Mouse (Mus musculus) small intestine, adult 2 months (tissue): ENCODE measurements at regions not wholly inside any gene's neighbourhood (a gene's known extent, or its start where the extent isn't known, plus 50 kb on each side); places are given as distances from the start of the nearest gene placed in this dataset.

ENCODE experiments used
- H3K27ac ChIP-seq: fragments of 200-500 bp; 2 replicates; pipeline ENCODE4 v1.5.1; 2012; ENCODE audit warnings: low read depth, low read length, control low read depth, inconsistent platforms; ENCODE audit not compliant: insufficient read depth
- H3K27me3 ChIP-seq: fragments of 200-500 bp; 2 replicates; pipeline ENCODE4 v1.6.1; 2012; ENCODE audit warnings: mild to moderate bottlenecking, moderate library complexity, low read length, inconsistent platforms; ENCODE audit not compliant: control insufficient read depth, insufficient read depth
- H3K36me3 ChIP-seq: fragments of 200-500 bp; 2 replicates; pipeline ENCODE4 v1.6.1; 2012; ENCODE audit warnings: mild to moderate bottlenecking, low read length, control low read depth, inconsistent platforms; ENCODE audit not compliant: control insufficient read depth, insufficient read depth
- H3K4me1 ChIP-seq: fragments of 200-500 bp; 2 replicates; pipeline ENCODE4 v1.6.1; 2012; ENCODE audit warnings: low read length, inconsistent platforms, mixed read lengths; ENCODE audit not compliant: control insufficient read depth, insufficient read depth, insufficient read length
- H3K4me3 ChIP-seq: fragments of 200-500 bp; 2 replicates; pipeline ENCODE4 v1.5.1; 2012; ENCODE audit warnings: low read depth, mild to moderate bottlenecking, control low read depth, inconsistent platforms, low read length, moderate library complexity
- CTCF ChIP-seq: fragments of 200-500 bp; IDR thresholded peaks from 2 replicates; pipeline ENCODE4 v1.5.1; 2012; ENCODE audit warnings: low read depth, mild to moderate bottlenecking, control low read depth, inconsistent platforms, low read length, moderate library complexity, mixed read lengths; ENCODE audit not compliant: insufficient replicate concordance, insufficient read length; ENCODE audit errors: extremely low read depth
- POLR2A ChIP-seq: fragments of 200-500 bp; IDR thresholded peaks from 2 replicates; pipeline ENCODE4 v1.6.1; 2012; ENCODE audit warnings: low read depth, mild to moderate bottlenecking, control low read depth, inconsistent platforms, low read length, moderate library complexity
- whole genome bisulfite sequencing: fragments of 180-500 bp; shearing (Covaris S2); methylation state at CpG from one replicate; pipeline ENCODE4 v1.1.7; 2018; 5-methylcytosine and 5-hydroxymethylcytosine counted together

DNA sequence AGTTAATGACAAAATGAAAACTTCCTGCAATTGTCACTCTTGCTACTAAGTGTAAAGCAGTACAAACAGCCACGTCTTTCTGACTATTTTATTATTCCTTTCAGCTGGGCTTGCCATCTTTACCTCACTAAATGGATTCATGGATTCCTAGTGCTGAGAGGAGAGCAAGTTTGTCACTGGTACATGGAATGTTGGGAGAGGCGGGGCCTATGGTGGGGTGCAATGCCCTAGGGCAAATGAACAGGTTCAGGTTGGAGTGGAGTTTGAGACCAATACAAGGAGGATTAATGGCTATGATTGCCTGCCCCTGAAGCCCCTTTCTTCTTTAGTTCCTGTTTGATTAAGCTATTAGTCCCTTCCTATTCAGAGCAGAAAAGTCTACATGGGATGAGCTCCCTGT is 232.9 kb upstream of the Lyplal1 start:
- Histone ChIP-seq H3K27me3 (no peaks in the 10 kb centered on the region), H3K27ac (no peak overlapping the region), H3K36me3 (no peaks in the 10 kb centered on the region), H3K4me1 (no peaks in the 10 kb centered on the region), H3K4me3 (no peak overlapping the region)
- 76% methylated on average over 2 of the region's 2 CpGs for WGBS
- TF ChIP-seq CTCF = no peak
- TF ChIP-seq POLR2A = no peak

GRCm38 (mm10) chr1:186347413-186348147 is 230.5 kb upstream of the Lyplal1 start:
- H3K36me3 ChIP-seq = no peaks in the 10 kb centered on the region
- TF ChIP-seq POLR2A (no peak), CTCF (no peak)
- H3K4me3 ChIP-seq = no peak overlapping the region
- WGBS = 71% methylated on average over 14 of the region's 14 CpGs
- no peaks in the 10 kb centered on the region for H3K4me1 ChIP-seq
- H3K27me3 ChIP-seq = no peaks in the 10 kb centered on the region
- no peak overlapping the region for H3K27ac ChIP-seq

GRCm38 (mm10) chr1:186345449-186345848 is 228.3 kb upstream of the Lyplal1 start:
- no peaks in the 10 kb centered on the region for H3K27me3 ChIP-seq
- no peaks in the 10 kb centered on the region for H3K4me1 ChIP-seq
- TF ChIP-seq POLR2A = no peak
- TF ChIP-seq CTCF = no peak
- no peaks in the 10 kb centered on the region for H3K36me3 ChIP-seq
- WGBS = 84% methylated on average over 6 of the region's 6 CpGs
- no peak overlapping the region for H3K4me3 ChIP-seq
- H3K27ac ChIP-seq = no peak overlapping the region

DNA sequence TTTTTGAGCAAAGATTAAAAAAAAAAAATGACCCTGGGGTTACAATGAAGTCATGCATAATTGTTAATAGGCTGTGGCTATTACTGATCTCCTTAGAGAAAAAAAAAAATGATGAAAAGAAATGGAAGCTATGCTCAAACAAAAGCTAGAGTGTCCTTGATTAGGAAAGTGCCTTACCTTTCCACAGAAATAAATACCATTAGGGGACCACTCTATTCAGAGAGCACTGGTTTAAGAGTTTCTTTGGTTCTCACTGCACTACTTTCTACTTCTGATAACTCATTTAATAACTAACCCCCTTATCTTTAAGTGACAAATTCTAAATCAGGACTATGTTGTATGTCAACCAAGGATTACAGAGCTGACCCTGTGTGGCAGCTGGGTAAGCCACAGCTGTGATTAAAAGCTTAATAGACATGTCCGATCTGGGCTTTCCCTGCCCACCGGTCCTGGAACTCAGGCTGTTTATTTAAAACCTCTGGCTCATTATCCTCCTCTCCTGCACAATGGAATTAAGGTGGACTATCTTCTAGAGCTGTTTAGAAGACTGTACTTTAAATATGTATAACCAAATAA is 225.9 kb upstream of the Lyplal1 start:
- no peaks in the 10 kb centered on the region for H3K36me3 ChIP-seq
- H3K4me1 ChIP-seq = no peaks in the 10 kb centered on the region
- no peak overlapping the region for H3K4me3 ChIP-seq
- H3K27me3 ChIP-seq = no peaks in the 10 kb centered on the region
- H3K27ac ChIP-seq = no peak overlapping the region
- TF ChIP-seq CTCF = no peak
- TF ChIP-seq POLR2A = no peak
- 21% methylated on average over 2 of the region's 2 CpGs for WGBS

DNA sequence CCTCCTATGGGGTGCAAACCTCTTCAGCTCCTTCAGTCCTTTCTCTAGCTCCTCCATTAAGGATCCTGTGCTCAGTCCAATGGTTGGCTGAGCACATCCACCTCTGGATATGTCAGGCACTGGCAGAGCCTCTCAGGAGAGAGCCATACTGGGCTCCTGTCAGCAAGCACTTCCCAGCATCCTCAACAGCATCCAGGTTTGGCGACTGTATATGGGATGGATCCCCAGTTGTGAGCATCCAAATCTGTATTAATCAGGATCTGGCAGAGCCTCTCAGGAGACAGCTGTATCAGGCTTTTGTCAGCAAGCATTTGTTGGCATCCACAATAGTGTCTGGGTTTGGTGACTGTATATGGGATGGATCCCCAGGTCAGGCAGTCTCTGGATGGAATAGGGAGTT is 225.3 kb upstream of the Lyplal1 start:
- H3K27me3 ChIP-seq = no peaks in the 10 kb centered on the region
- no peaks in the 10 kb centered on the region for H3K4me1 ChIP-seq
- TF ChIP-seq CTCF (no peak), POLR2A (no peak)
- 85% methylated on average over 1 of the region's 1 CpGs for WGBS
- no peak overlapping the region for H3K4me3 ChIP-seq
- H3K36me3 ChIP-seq = no peaks in the 10 kb centered on the region
- H3K27ac ChIP-seq = no peak overlapping the region

DNA sequence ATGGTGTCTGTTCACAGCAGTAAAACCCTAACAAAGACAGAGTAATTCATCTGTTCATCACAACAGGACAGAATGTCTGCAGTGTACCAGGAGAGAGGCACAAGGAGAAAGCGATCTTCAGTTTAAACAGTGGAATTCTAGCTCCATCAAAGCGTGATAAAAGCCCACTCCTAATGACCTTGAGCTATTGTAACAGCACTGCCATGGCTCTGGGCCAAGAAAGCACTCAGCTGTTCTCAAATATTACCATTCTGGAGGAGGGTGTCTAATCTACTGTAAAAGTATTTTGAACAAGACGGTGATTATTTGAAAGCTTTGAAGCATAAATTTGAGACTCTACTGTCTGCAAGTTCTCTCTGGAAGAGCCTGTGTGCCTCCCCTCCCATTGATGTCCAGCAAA is 224.8 kb upstream of the Lyplal1 start:
- H3K4me1 ChIP-seq = no peaks in the 10 kb centered on the region
- no peaks in the 10 kb centered on the region for H3K36me3 ChIP-seq
- 64% methylated on average over 3 of the region's 3 CpGs for WGBS
- TF ChIP-seq CTCF (no peak), POLR2A (no peak)
- no peak overlapping the region for H3K4me3 ChIP-seq
- H3K27me3 ChIP-seq = no peaks in the 10 kb centered on the region
- H3K27ac ChIP-seq = no peak overlapping the region

DNA sequence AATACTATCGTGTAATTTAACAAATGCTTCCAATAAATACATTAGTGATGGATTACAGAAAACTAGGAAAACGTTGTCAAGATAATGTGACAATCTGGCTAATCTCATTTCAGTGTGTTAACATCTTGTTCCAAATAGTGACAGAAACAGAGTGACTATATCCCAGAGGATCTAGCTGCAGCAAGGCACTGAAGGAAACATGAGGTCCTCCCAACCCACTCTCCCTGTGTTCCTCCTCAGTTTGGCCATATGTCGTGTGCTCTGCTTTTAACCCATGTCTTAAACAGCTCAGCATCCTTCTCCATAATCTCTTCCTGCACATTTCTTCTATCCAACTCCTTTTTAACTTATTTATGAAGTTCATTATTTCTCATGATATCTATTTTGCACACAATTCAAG is 223.6 kb upstream of the Lyplal1 start:
- Histone ChIP-seq H3K27ac (no peak overlapping the region), H3K27me3 (no peaks in the 10 kb centered on the region), H3K4me1 (no peaks in the 10 kb centered on the region), H3K36me3 (no peaks in the 10 kb centered on the region), H3K4me3 (no peak overlapping the region)
- WGBS = 69% methylated on average over 3 of the region's 3 CpGs
- TF ChIP-seq POLR2A = no peak
- TF ChIP-seq CTCF = no peak

GRCm38 (mm10) chr1:186317285-186317684 is 200.2 kb upstream of the Lyplal1 start:
- 73% methylated on average over 2 of the region's 2 CpGs for WGBS
- H3K27me3 ChIP-seq = no peaks in the 10 kb centered on the region
- H3K36me3 ChIP-seq = no peaks in the 10 kb centered on the region
- no peaks in the 10 kb centered on the region for H3K4me1 ChIP-seq
- H3K27ac ChIP-seq = no peak overlapping the region
- no peak for TF ChIP-seq CTCF
- H3K4me3 ChIP-seq = no peak overlapping the region
